Mouse (Mus musculus) olfactory bulb, adult 2 months (tissue): ENCODE measurements around the gene Spata13.

ENCODE experiments used
- CTCF ChIP-seq: fragments of 200-500 bp; IDR thresholded peaks from 2 replicates; pipeline ENCODE4 v1.5.1; 2012; ENCODE audit warnings: low read depth, mild to moderate bottlenecking, low read length, moderate library complexity; ENCODE audit not compliant: insufficient read depth
- POLR2A ChIP-seq: fragments of 200-500 bp; IDR thresholded peaks from 2 replicates; pipeline ENCODE4 v1.6.1; 2012; ENCODE audit warnings: mild to moderate bottlenecking, low read depth, low read length, moderate library complexity; ENCODE audit not compliant: insufficient read depth

GRCm38 (mm10) chr14:60642131-60642530 lies 8.3 kb downstream of the Spata13 start:
- no peak for TF ChIP-seq CTCF
- no peak for TF ChIP-seq POLR2A
